Mouse (Mus musculus) urinary bladder, adult 2 months (tissue): ENCODE data around the gene Polm. TPM values are rescaled to one million over a fixed set of nuclear protein-coding genes. Genes with fewer than 3 reads are reported as not detected.
A peak's percentile ranks its signal among the peaks of the same experiment; 100 is the strongest.

Experiments used
- DNase-seq: peaks from one replicate; pipeline ENCODE4 v3.0.0; 2022; ENCODE audit warnings: low spot score
- polyA plus RNA-seq: library from polyadenylated mRNA; depleted of rRNA; stranded (reverse); fragments of >200 nt; gene quantifications from 2 replicates; pipeline ENCODE4 v1.2.3, GENCODE M21; 2012

Polm gene
- polyA plus RNA-seq, 1 experiment, result 30.4 TPM

GRCm38 (mm10) chr11:5804174-5804573 is 33.6 kb downstream of the Polm start:
- DNase-seq, result no peak

- DNase-seq, result no peak
Observed at GRCm38 (mm10) chr11:5803551-5803981, 34.2 kb downstream of the Polm start, which contains the start of gene Pgam2. Gene Pgam2, minus strand, starts transcription at chr11:5803733.

- DNase-seq, result peak; percentile 14
Observed at GRCm38 (mm10) chr11:5802457-5803217, 35.2 kb downstream of the Polm start.

GRCm38 (mm10) chr11:5802005-5802404 is 35.8 kb downstream of the Polm start:
- DNase-seq, result peak; percentile 18

- DNase-seq, result no peak
Observed at GRCm38 (mm10) chr11:5801511-5801910, 36.3 kb downstream of the Polm start.

GRCm38 (mm10) chr11:5799621-5800490 is 38.0 kb downstream of the Polm start:
- DNase-seq, result peak; percentile 20

GRCm38 (mm10) chr11:5797928-5798327 is 39.9 kb downstream of the Polm start:
- DNase-seq, result no peak

- no peak for DNase-seq
Observed at GRCm38 (mm10) chr11:5797371-5797770, 40.4 kb downstream of the Polm start.

- no peak for DNase-seq
Observed at GRCm38 (mm10) chr11:5796939-5797338, 40.9 kb downstream of the Polm start.

- no peak for DNase-seq
Observed at GRCm38 (mm10) chr11:5795706-5796105, 42.1 kb downstream of the Polm start.

- no peak for DNase-seq
Observed at GRCm38 (mm10) chr11:5795290-5795689, 42.5 kb downstream of the Polm start.

- DNase-seq, result no peak
Observed at GRCm38 (mm10) chr11:5790431-5790830, 47.4 kb downstream of the Polm start.

- DNase-seq, result peak; percentile 46
Observed at GRCm38 (mm10) chr11:5789754-5790333, 48.0 kb downstream of the Polm start.

- DNase-seq, result no peak
Observed at GRCm38 (mm10) chr11:5789071-5789753, 48.6 kb downstream of the Polm start.

- DNase-seq, result peak; percentile 94
Observed at GRCm38 (mm10) chr11:5788056-5789014, 49.5 kb downstream of the Polm start, which contains the start of gene Dbnl. Gene Dbnl, plus strand, starts transcription at chr11:5788488.

- DNase-seq, result no peak
Observed at GRCm38 (mm10) chr11:5787671-5788055, 50.2 kb downstream of the Polm start.

- no peak for DNase-seq
Observed at GRCm38 (mm10) chr11:5785732-5786131, 52.1 kb downstream of the Polm start.

- DNase-seq, result no peak
Observed at GRCm38 (mm10) chr11:5782199-5782944, 55.4 kb downstream of the Polm start.

- no peak for DNase-seq
Observed at GRCm38 (mm10) chr11:5780035-5780499, 57.7 kb downstream of the Polm start.

- no peak for DNase-seq
Observed at GRCm38 (mm10) chr11:5778481-5778880, 59.3 kb downstream of the Polm start.
